Mouse (Mus musculus): Measurements from ENCODE around the gene Olfr279. TPM values are rescaled to one million over a fixed set of nuclear protein-coding genes. Genes with fewer than 3 reads are reported as not detected.

Olfr279 gene
- polyA plus RNA-seq, 1 experiment from 2014 or later: not detected

Small RNA genes within 50 kb of the gene (microRNA-seq; reads per million reads assigned to microRNA genes)
- gene Mir1291: 1.3 reads per million

Other genes starting within 250 kb of the Olfr279 start
- not detected in 2 replicates for gene H1fnt, start 235.1 kb upstream of the Olfr279 start, polyA plus RNA-seq (2014; fragmentation: Nextera tagmentation; extraction: Ambion mirVana)
- 1.6 and 1.9 TPM in 2 replicates for gene Zfp641, start 196.2 kb upstream of the Olfr279 start, polyA plus RNA-seq (2014; fragmentation: Nextera tagmentation; extraction: Ambion mirVana)
- not detected in 2 replicates for gene Olfr285, start 175.0 kb upstream of the Olfr279 start, polyA plus RNA-seq (2014; fragmentation: Nextera tagmentation; extraction: Ambion mirVana)
- gene Olfr284, start 151.4 kb upstream of the Olfr279 start, polyA plus RNA-seq (2014; fragmentation: Nextera tagmentation; extraction: Ambion mirVana): not detected in 2 replicates
- gene Olfr283, start 111.5 kb upstream of the Olfr279 start, polyA plus RNA-seq (2014; fragmentation: Nextera tagmentation; extraction: Ambion mirVana): not detected in 2 replicates
- gene Olfr282, start 61.2 kb upstream of the Olfr279 start, polyA plus RNA-seq (2014; fragmentation: Nextera tagmentation; extraction: Ambion mirVana): not detected in 2 replicates
- gene Olfr281, start 39.8 kb upstream of the Olfr279 start, polyA plus RNA-seq (2014; fragmentation: Nextera tagmentation; extraction: Ambion mirVana): not detected in 2 replicates
- gene OR5BS1P, start 22.5 kb upstream of the Olfr279 start, polyA plus RNA-seq (2014; fragmentation: Nextera tagmentation; extraction: Ambion mirVana): not detected in 2 replicates
- gene Lalba, start 9.7 kb upstream of the Olfr279 start, polyA plus RNA-seq (2014; fragmentation: Nextera tagmentation; extraction: Ambion mirVana): not detected in 2 replicates
- 131 and 140 TPM in 2 replicates for gene Kansl2, start 41.9 kb downstream of the Olfr279 start, polyA plus RNA-seq (2014; fragmentation: Nextera tagmentation; extraction: Ambion mirVana)
- 60.7 and 61.9 TPM in 2 replicates for gene Ccnt1, start 78.5 kb downstream of the Olfr279 start, polyA plus RNA-seq (2014; fragmentation: Nextera tagmentation; extraction: Ambion mirVana)
- gene 4930415O20Rik, start 78.6 kb downstream of the Olfr279 start, polyA plus RNA-seq (2014; fragmentation: Nextera tagmentation; extraction: Ambion mirVana): 0.44 TPM in 1 of 2 replicates, not detected in the other
- 9.3 and 10.6 TPM in 2 replicates for gene Adcy6, start 117.7 kb downstream of the Olfr279 start, polyA plus RNA-seq (2014; fragmentation: Nextera tagmentation; extraction: Ambion mirVana)
- gene Cacnb3, start 138.4 kb downstream of the Olfr279 start, polyA plus RNA-seq (2014; fragmentation: Nextera tagmentation; extraction: Ambion mirVana): 35.5 and 39.5 TPM in 2 replicates
- gene Ddx23, start 170.5 kb downstream of the Olfr279 start, polyA plus RNA-seq (2014; fragmentation: Nextera tagmentation; extraction: Ambion mirVana): 24.8 and 24.9 TPM in 2 replicates
- gene Rnd1, start 185.1 kb downstream of the Olfr279 start, polyA plus RNA-seq (2014; fragmentation: Nextera tagmentation; extraction: Ambion mirVana): 6.1 and 6.3 TPM in 2 replicates
- gene Ccdc65, start 215.8 kb downstream of the Olfr279 start, polyA plus RNA-seq (2014; fragmentation: Nextera tagmentation; extraction: Ambion mirVana): 0.71 and 1.4 TPM in 2 replicates
- gene Fkbp11, start 235.8 kb downstream of the Olfr279 start, polyA plus RNA-seq (2014; fragmentation: Nextera tagmentation; extraction: Ambion mirVana): 10.3 and 10.5 TPM in 2 replicates